Mouse (Mus musculus) limb, embryonic 11.5 days (tissue): ENCODE measurements around the gene Tm9sf2. TPM values are rescaled to one million over a fixed set of nuclear protein-coding genes. Genes with fewer than 3 reads are reported as not detected.

Experiments used
- ATAC-seq: fragments of 200-750 bp; cut with Nextera tagmentation; 2 replicates; pipeline ENCODE4 v1.8.0; 2017; ENCODE audit warnings: low read depth; ENCODE audit not compliant: insufficient number of reproducible peaks, low FRiP score, low TSS enrichment
- DNase-seq: peaks from one replicate; pipeline ENCODE4 v3.0.0-alpha.2; 2015; ENCODE audit warnings: low spot score
- H3K27ac ChIP-seq: fragments of 300-500 bp; sonication (generic); replicated peaks from 2 replicates; pipeline ENCODE4 v1.5.1; 2014; ENCODE audit warnings: low read depth, mild to moderate bottlenecking, low read length
- H3K27me3 ChIP-seq: fragments of 300-500 bp; sonication (generic); 2 replicates; pipeline ENCODE4 v1.6.1; 2014; ENCODE audit warnings: mild to moderate bottlenecking, low read length, mixed read lengths; ENCODE audit not compliant: control insufficient read depth, insufficient read depth
- H3K36me3 ChIP-seq: fragments of 300-500 bp; sonication (generic); 2 replicates; pipeline ENCODE4 v1.6.1; 2014; ENCODE audit warnings: mild to moderate bottlenecking, low read length, moderate library complexity, mixed read lengths; ENCODE audit not compliant: control insufficient read depth, insufficient read depth
- H3K4me1 ChIP-seq: fragments of 300-500 bp; sonication (generic); 2 replicates; pipeline ENCODE4 v1.6.1; 2014; ENCODE audit warnings: low read length, mixed read lengths; ENCODE audit not compliant: control insufficient read depth, insufficient read depth
- H3K4me2 ChIP-seq: fragments of 300-500 bp; sonication (generic); 2 replicates; pipeline ENCODE4 v1.6.1; 2014; ENCODE audit warnings: low read depth, mild to moderate bottlenecking, moderate library complexity; ENCODE audit not compliant: severe bottlenecking
- H3K4me3 ChIP-seq: fragments of 300-500 bp; sonication (generic); 2 replicates; pipeline ENCODE4 v1.5.1; 2014; ENCODE audit warnings: low read depth, low read length
- H3K9ac ChIP-seq: fragments of 300-500 bp; sonication (generic); 2 replicates; pipeline ENCODE4 v1.6.1; 2014; ENCODE audit warnings: mild to moderate bottlenecking, low read length
- H3K9me3 ChIP-seq: fragments of 300-500 bp; sonication (generic); 2 replicates; pipeline ENCODE4 v1.6.1; 2016; ENCODE audit warnings: low read length; ENCODE audit not compliant: control insufficient read depth
- WGBS: fragments of 180-500 bp; shearing (Covaris S2); extraction: QIAGEN DNeasy Blood & Tissue Kit; methylation state at CpG from one replicate; pipeline ENCODE4 v1.1.7; 2014; 5-methylcytosine and 5-hydroxymethylcytosine counted together
- polyA plus RNA-seq: library from polyadenylated mRNA; unstranded; fragments of >200 nt; fragmentation: Nextera tagmentation; extraction: Ambion mirVana; gene quantifications from 2 replicates; pipeline ENCODE4 v1.2.1, GENCODE M21; 2014

Gene Tm9sf2
- polyA plus RNA-seq, 1 experiment from 2014 or later = 119 TPM

DNA sequence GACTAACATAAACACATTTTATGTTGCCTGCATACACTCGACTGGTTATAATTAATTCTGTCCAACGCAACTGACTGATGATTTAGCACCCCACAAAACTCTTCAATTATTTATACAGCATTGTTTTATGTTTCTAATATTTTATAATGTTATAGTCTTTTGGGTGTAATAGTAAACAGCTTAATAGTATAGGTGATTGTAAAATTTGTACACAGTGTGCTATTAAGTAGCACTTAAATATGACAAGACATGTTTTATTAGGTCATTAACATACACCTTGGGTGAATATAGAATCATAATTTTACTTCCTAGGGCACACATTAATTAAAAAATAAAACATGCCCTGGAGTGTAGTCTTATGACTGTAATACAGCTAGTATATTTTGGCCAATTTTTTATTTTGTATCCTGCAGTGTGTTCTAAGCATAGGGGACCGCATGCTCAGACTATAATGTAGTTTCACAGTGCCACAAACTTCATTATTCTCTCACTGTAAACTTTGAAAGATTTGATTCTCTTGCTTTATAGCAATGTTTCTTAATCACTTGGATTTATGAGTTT, 29.6 kb downstream of the Tm9sf2 start:
- no peak overlapping the region for H3K27ac ChIP-seq
- no peak overlapping the region for H3K4me2 ChIP-seq
- no peak overlapping the region for H3K4me3 ChIP-seq
- no peaks in the 10 kb centered on the region for H3K27me3 ChIP-seq
- no peaks in the 10 kb centered on the region for H3K9me3 ChIP-seq
- no peak overlapping the region for H3K9ac ChIP-seq
- DNase-seq = no peak
- WGBS = 81% methylated on average over 3 of the region's 3 CpGs
- no peak for ATAC-seq
- H3K36me3 ChIP-seq = peaks cover 3% of the 10 kb centered on the region; the same call in 1 of the 2 replicates
- no peaks in the 10 kb centered on the region for H3K4me1 ChIP-seq

DNA sequence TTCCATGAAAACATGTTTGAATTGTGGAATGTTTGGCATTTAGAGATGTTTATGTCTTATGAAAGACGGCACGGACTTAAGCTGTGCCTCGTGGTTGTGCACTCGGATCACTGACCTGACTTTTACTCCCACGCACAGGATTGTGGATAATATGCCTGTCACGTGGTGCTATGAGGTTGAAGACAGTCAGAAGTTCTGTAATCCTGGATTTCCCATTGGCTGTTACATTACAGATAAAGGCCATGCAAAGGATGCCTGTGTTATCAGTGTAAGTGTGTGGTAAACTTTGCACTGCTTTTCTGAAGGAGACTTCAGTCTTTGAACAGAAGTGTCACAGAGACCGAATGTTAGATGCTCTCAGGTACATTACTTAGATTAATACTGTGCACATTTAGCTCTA, 30.4 kb downstream of the Tm9sf2 start:
- no peaks in the 10 kb centered on the region for H3K9me3 ChIP-seq
- no peak overlapping the region for H3K4me2 ChIP-seq
- peaks cover 3% of the 10 kb centered on the region; the same call in 1 of the 2 replicates for H3K36me3 ChIP-seq
- no peak for ATAC-seq
- no peak overlapping the region for H3K4me3 ChIP-seq
- 96% methylated on average over 7 of the region's 7 CpGs for WGBS
- H3K27ac ChIP-seq = no peak overlapping the region
- DNase-seq = no peak
- no peaks in the 10 kb centered on the region for H3K4me1 ChIP-seq
- H3K27me3 ChIP-seq = no peaks in the 10 kb centered on the region
- H3K9ac ChIP-seq = no peak overlapping the region

DNA sequence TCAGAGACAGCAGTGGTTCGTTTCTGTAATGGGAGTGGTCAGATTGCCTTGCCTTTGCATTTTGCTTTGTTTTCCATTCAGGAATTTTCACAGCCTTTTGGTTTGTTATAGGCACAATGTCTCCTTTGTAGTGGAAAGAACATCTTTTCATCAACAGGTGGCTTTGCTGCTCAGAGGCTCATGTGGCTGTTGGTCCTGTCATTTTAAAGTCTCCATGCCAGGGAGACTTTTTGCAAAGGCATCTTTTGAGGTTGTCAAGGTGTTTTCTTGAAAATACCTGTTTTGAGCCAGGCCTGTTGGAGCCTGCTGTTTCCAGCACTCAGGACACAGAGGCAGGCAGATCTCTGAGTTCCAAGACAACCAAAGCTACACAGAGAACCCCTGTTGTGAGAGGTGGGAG, 33.3 kb downstream of the Tm9sf2 start:
- no peaks in the 10 kb centered on the region for H3K4me1 ChIP-seq
- 84% methylated on average over 1 of the region's 1 CpGs for whole genome bisulfite sequencing
- ATAC-seq = no peak
- peaks cover 3% of the 10 kb centered on the region; the same call in 1 of the 2 replicates for H3K36me3 ChIP-seq
- no peak overlapping the region for H3K4me3 ChIP-seq
- DNase-seq = no peak
- no peak overlapping the region for H3K9ac ChIP-seq
- H3K27me3 ChIP-seq = no peaks in the 10 kb centered on the region
- H3K9me3 ChIP-seq = no peaks in the 10 kb centered on the region
- no peak overlapping the region for H3K4me2 ChIP-seq
- no peak overlapping the region for H3K27ac ChIP-seq

DNA sequence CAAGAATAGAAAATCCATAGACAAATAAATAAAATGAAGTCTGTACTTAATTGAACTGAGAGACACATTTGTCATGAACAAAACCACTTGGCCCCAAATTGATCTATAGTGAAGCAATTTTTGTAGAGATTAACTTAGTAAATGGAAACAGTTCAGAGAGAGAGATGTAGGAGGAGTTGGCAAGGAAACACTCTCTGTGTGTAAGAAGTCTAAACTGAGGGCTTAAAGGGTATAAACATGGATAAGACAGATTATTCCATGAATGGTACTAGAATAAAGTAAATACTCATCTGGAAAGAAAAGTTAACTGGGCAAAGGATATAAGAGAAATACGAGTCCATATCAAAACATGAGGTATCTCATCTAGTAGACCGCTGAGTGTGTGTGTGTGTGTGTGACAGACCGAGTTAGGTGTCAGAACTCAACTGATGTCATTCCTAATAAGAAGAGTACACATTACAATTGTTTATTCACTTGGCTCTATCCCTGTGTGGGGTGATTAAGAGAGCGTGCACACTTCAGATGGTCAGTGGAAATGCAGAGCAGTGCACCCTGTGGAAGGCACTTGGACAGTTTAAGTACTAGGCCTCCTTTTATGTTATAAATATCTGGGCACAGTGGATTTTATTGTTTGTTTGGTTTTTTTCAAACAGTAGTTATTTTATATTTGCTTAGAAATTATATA, 36.9 kb downstream of the Tm9sf2 start:
- ATAC-seq = no peak

DNA sequence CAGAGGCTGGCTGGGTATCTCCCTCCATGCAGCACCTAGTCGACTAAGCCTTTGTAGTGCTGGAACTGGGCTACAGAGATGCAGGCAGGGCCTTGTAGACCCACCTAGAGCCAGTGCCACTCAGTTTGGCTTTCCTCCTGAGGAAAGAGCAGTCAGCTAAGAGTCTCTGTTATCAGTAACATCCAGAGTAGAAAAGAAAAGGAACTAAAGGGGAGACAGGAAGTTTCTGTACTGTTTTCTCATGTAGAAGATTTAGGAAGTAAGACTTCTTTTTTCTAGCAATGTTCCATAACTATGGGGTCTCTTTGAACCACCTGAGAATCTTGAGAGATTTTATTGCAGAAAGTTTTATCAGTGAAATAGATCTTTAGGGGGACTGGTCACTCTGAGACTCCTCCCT, 38.5 kb downstream of the Tm9sf2 start:
- Histone ChIP-seq H3K9ac (no peak overlapping the region), H3K27ac (no peak overlapping the region), H3K4me3 (no peak overlapping the region), H3K36me3 (peaks cover 2% of the 10 kb centered on the region; the same call in 1 of the 2 replicates), H3K4me2 (no peak overlapping the region), H3K4me1 (no peaks in the 10 kb centered on the region), H3K27me3 (no peaks in the 10 kb centered on the region), H3K9me3 (no peaks in the 10 kb centered on the region)
- DNase-seq (no peak), ATAC-seq (no peak)
- 70% methylated on average over 1 of the region's 1 CpGs for WGBS

More for the DNA sequence above, 36.9 kb downstream of the Tm9sf2 start:
- H3K36me3 ChIP-seq = peaks cover 2% of the 10 kb centered on the region; the same call in 1 of the 2 replicates
- WGBS = 97% methylated on average over 4 of the region's 4 CpGs
- no peaks in the 10 kb centered on the region for H3K9me3 ChIP-seq
- no peak overlapping the region for H3K9ac ChIP-seq
- H3K4me2 ChIP-seq = no peak overlapping the region
- H3K4me3 ChIP-seq = no peak overlapping the region
- H3K27me3 ChIP-seq = no peaks in the 10 kb centered on the region
- H3K4me1 ChIP-seq = no peaks in the 10 kb centered on the region
- DNase-seq = no peak
- H3K27ac ChIP-seq = no peak overlapping the region

DNA sequence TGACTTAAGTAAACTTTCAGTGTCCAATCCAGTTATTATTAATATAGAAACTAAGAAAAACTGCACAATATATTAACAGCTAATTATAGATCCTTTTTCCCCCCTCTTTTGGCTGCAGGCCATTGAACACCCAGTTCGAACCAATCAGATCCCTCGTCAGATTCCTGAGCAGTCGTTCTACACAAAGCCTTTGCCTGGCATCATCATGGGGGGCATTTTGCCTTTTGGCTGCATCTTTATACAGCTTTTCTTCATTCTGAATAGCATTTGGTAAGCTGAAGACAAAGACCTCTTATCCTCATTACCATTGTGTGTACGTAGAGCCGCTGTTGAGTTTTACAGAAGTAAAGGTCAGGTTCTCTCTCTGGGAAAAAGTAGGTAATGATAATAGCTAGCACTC, 43.8 kb downstream of the Tm9sf2 start:
- Histone ChIP-seq H3K27ac (no peak overlapping the region), H3K4me1 (no peaks in the 10 kb centered on the region), H3K36me3 (peaks cover 11% of the 10 kb centered on the region; the same call in 1 of the 2 replicates), H3K4me2 (no peak overlapping the region), H3K27me3 (no peaks in the 10 kb centered on the region), H3K4me3 (no peak overlapping the region), H3K9me3 (no peaks in the 10 kb centered on the region), H3K9ac (no peak overlapping the region)
- WGBS = 92% methylated on average over 5 of the region's 5 CpGs
- no peak for ATAC-seq
- no peak for DNase-seq

DNA sequence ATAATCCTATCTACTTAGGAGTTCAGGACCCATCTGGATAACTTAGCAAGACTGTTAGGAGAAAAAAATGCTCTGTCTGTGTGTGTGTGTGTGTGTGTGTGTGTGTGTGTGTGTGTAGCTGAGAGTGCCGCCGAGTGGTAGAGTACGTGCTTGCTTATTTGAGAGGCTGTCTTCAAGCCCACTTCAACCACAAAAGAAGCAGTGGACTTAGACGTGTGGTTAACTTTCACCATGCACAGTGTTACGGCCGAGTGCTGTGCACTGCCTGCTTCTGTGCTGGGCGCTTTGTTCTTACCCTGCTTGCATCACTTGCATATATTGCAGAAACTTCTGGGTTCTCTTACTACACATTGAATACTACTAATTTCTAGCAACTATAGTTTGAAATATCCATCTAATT, 50.9 kb downstream of the Tm9sf2 start:
- no peak overlapping the region for H3K4me3 ChIP-seq
- no peaks in the 10 kb centered on the region for H3K9me3 ChIP-seq
- DNase-seq (no peak), ATAC-seq (no peak)
- H3K4me1 ChIP-seq = no peaks in the 10 kb centered on the region
- H3K36me3 ChIP-seq = peaks cover 14% of the 10 kb centered on the region; the same call in 1 of the 2 replicates
- H3K4me2 ChIP-seq = no peak overlapping the region
- H3K27me3 ChIP-seq = no peaks in the 10 kb centered on the region
- H3K9ac ChIP-seq = no peak overlapping the region
- H3K27ac ChIP-seq = no peak overlapping the region
- WGBS = 91% methylated on average over 7 of the region's 7 CpGs

DNA sequence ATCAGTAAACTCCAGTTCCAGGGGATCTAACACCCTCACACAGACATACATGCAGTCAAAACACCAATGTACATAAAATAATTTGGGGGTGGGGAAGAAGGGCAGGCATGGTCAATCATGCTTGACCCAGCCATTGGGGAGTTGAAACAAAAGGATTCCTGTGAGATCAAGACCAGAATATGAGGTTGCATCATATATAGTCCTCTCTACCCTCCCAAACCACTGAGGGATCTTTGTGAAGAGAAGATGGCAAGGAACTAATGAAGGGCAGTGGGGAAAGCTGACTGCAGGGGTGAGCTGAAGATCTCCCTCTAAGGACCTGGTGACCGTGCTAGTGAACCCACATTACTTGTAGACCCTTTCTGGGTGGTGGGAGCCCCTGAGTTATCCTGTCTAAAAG, 54.1 kb downstream of the Tm9sf2 start:
- DNase-seq = no peak

More for the DNA sequence above, 54.1 kb downstream of the Tm9sf2 start:
- no peaks in the 10 kb centered on the region for H3K4me1 ChIP-seq
- no peaks in the 10 kb centered on the region for H3K9me3 ChIP-seq
- peaks cover 2% of the 10 kb centered on the region; the same call in 1 of the 2 replicates for H3K36me3 ChIP-seq
- 93% methylated on average over 1 of the region's 1 CpGs for WGBS
- ATAC-seq = no peak
- H3K27ac ChIP-seq = no peak overlapping the region
- no peak overlapping the region for H3K4me2 ChIP-seq
- H3K27me3 ChIP-seq = no peaks in the 10 kb centered on the region
- H3K9ac ChIP-seq = no peak overlapping the region
- no peak overlapping the region for H3K4me3 ChIP-seq
